Mouse (Mus musculus) hindbrain, embryonic 14.5 days (tissue): Measurements from ENCODE around the gene Pate4. TPM values are rescaled to one million over a fixed set of nuclear protein-coding genes. Genes with fewer than 3 reads are reported as not detected.
A peak's percentile ranks its signal among the peaks of the same experiment; 100 is the strongest.

ENCODE experiments used
- ATAC-seq: fragments of 200-750 bp; cut with Nextera tagmentation; 2 replicates; pipeline ENCODE4 v1.8.0; 2017; ENCODE audit warnings: moderate number of reproducible peaks, mild to moderate bottlenecking, moderate TSS enrichment, moderate library complexity; ENCODE audit not compliant: low FRiP score
- DNase-seq: peaks from one replicate; pipeline ENCODE4 v3.0.0-alpha.2; 2015; ENCODE audit warnings: low spot score
- H3K27ac ChIP-seq: fragments of 300-500 bp; sonication (generic); 2 replicates; pipeline ENCODE4 v1.5.1; 2014; ENCODE audit warnings: mild to moderate bottlenecking, moderate library complexity
- H3K27me3 ChIP-seq: fragments of 300-500 bp; sonication (generic); 2 replicates; pipeline ENCODE4 v1.6.1; 2014; ENCODE audit warnings: mild to moderate bottlenecking, low read length, mixed read lengths; ENCODE audit not compliant: control insufficient read depth, insufficient read depth
- H3K36me3 ChIP-seq: fragments of 300-500 bp; sonication (generic); replicated peaks from 2 replicates; pipeline ENCODE4 v1.6.1; 2014; ENCODE audit not compliant: control insufficient read depth, insufficient read depth
- H3K4me1 ChIP-seq: fragments of 300-500 bp; sonication (generic); replicated peaks from 2 replicates; pipeline ENCODE4 v1.6.1; 2014; ENCODE audit warnings: antibody characterized with exemption, low read length, mixed read lengths; ENCODE audit not compliant: control insufficient read depth, insufficient read depth
- H3K4me2 ChIP-seq: fragments of 300-500 bp; sonication (generic); replicated peaks from 2 replicates; pipeline ENCODE4 v1.6.1; 2014; ENCODE audit warnings: mild to moderate bottlenecking, moderate library complexity
- H3K4me3 ChIP-seq: fragments of 300-500 bp; sonication (generic); replicated peaks from 2 replicates; pipeline ENCODE4 v1.5.1; 2014; ENCODE audit warnings: mild to moderate bottlenecking, low read length
- H3K9ac ChIP-seq: fragments of 300-500 bp; sonication (generic); 2 replicates; pipeline ENCODE4 v1.6.1; 2014
- H3K9me3 ChIP-seq: fragments of 300-500 bp; sonication (generic); 2 replicates; pipeline ENCODE4 v1.6.1; 2016; ENCODE audit warnings: low read length; ENCODE audit not compliant: control insufficient read depth
- WGBS: fragments of 180-500 bp; shearing (Covaris S2); extraction: QIAGEN DNeasy Blood & Tissue Kit; methylation state at CpG from one replicate; pipeline ENCODE4 v1.1.7; 2014; 5-methylcytosine and 5-hydroxymethylcytosine counted together
- polyA plus RNA-seq: library from polyadenylated mRNA; unstranded; fragments of >200 nt; fragmentation: Nextera tagmentation; extraction: Ambion mirVana; gene quantifications from 2 replicates; pipeline ENCODE4 v1.2.1, GENCODE M21; 2014

Gene Pate4
- polyA plus RNA-seq, 1 experiment from 2014 or later = not detected

GRCm38 (mm10) chr9:35570663-35571062, 41.1 kb downstream of the Pate4 start:
- WGBS = 9% methylated on average over 5 of the region's 5 CpGs
- H3K9me3 ChIP-seq = no peaks in the 10 kb centered on the region
- no peak for DNase-seq
- ATAC-seq = no peak
- peaks cover 10% of the 10 kb centered on the region; the same call in 1 of the 2 replicates for H3K27me3 ChIP-seq
- no peak overlapping the region for H3K27ac ChIP-seq
- H3K4me2 ChIP-seq = peak overlapping the region; percentile 67
- H3K9ac ChIP-seq = peak overlapping the region; percentile 76
- peaks cover 9% of the 10 kb centered on the region for H3K4me1 ChIP-seq
- H3K4me3 ChIP-seq = peak overlapping the region; percentile 69
- H3K36me3 ChIP-seq = peaks cover 24% of the 10 kb centered on the region

- WGBS = under 1% methylated on average over 86 of the region's 86 CpGs
- H3K4me1 ChIP-seq = peaks cover 9% of the 10 kb centered on the region
- ATAC-seq (peak; percentile 98), DNase-seq (peak; percentile 96)
- H3K27ac ChIP-seq = peak within 1 kb of the TSS; percentile 87
- H3K36me3 ChIP-seq = peaks cover 32% of the 10 kb centered on the region
- no peaks in the 10 kb centered on the region for H3K9me3 ChIP-seq
- H3K4me3 ChIP-seq = peak within 1 kb of the TSS; percentile 69
- peak within 1 kb of the TSS; percentile 76 for H3K9ac ChIP-seq
- H3K4me2 ChIP-seq = peak within 1 kb of the TSS; percentile 67
- 0 out of 2 replicates have a peak, but pooled peaks cover 4% of the 10 kb centered on the region for H3K27me3 ChIP-seq
Observed at GRCm38 (mm10) chr9:35569571-35570534, 41.9 kb downstream of the Pate4 start, which contains the start of the genes Pate2 and Hyls1. Pate2 (plus strand) TSS chr9:35570284. Hyls1 (minus strand) TSS chr9:35570398.

GRCm38 (mm10) chr9:35567995-35568394, 43.7 kb downstream of the Pate4 start:
- Histone ChIP-seq H3K4me1 (peaks cover 5% of the 10 kb centered on the region), H3K36me3 (peaks cover 46% of the 10 kb centered on the region), H3K9me3 (no peaks in the 10 kb centered on the region), H3K4me2 (no peak overlapping the region), H3K4me3 (no peak overlapping the region), H3K27ac (no peak overlapping the region), H3K27me3 (no peaks in the 10 kb centered on the region), H3K9ac (no peak overlapping the region)
- DNase-seq = no peak
- no peak for ATAC-seq
- 87% methylated on average over 3 of the region's 3 CpGs for WGBS

GRCm38 (mm10) chr9:35564536-35565240, 47.1 kb downstream of the Pate4 start:
- peaks cover 13% of the 10 kb centered on the region for H3K4me1 ChIP-seq
- ATAC-seq (no peak), DNase-seq (no peak)
- no peak overlapping the region for H3K4me2 ChIP-seq
- no peaks in the 10 kb centered on the region for H3K27me3 ChIP-seq
- H3K27ac ChIP-seq = no peak overlapping the region
- H3K36me3 ChIP-seq = peaks cover 55% of the 10 kb centered on the region
- H3K4me3 ChIP-seq = no peak overlapping the region
- no peaks in the 10 kb centered on the region for H3K9me3 ChIP-seq
- WGBS = 95% methylated on average over 5 of the region's 5 CpGs
- no peak overlapping the region for H3K9ac ChIP-seq

- no peak overlapping the region for H3K4me3 ChIP-seq
- peaks cover 40% of the 10 kb centered on the region for H3K36me3 ChIP-seq
- no peak for DNase-seq
- H3K4me2 ChIP-seq = no peak overlapping the region
- WGBS = 91% methylated on average over 6 of the region's 6 CpGs
- H3K9ac ChIP-seq = no peak overlapping the region
- H3K4me1 ChIP-seq = peaks cover 16% of the 10 kb centered on the region
- no peaks in the 10 kb centered on the region for H3K9me3 ChIP-seq
- no peaks in the 10 kb centered on the region for H3K27me3 ChIP-seq
- no peak for ATAC-seq
- H3K27ac ChIP-seq = no peak overlapping the region
Observed at GRCm38 (mm10) chr9:35561583-35561982, 50.2 kb downstream of the Pate4 start.

GRCm38 (mm10) chr9:35561076-35561475, 50.7 kb downstream of the Pate4 start:
- no peak for ATAC-seq
- Histone ChIP-seq H3K27me3 (no peaks in the 10 kb centered on the region), H3K36me3 (peaks cover 35% of the 10 kb centered on the region), H3K27ac (no peak overlapping the region), H3K4me3 (no peak overlapping the region), H3K9ac (no peak overlapping the region), H3K4me1 (peaks cover 16% of the 10 kb centered on the region), H3K9me3 (no peaks in the 10 kb centered on the region), H3K4me2 (no peak overlapping the region)
- WGBS = 96% methylated on average over 11 of the region's 11 CpGs
- no peak for DNase-seq

- Histone ChIP-seq H3K27me3 (no peaks in the 10 kb centered on the region), H3K9me3 (no peaks in the 10 kb centered on the region), H3K36me3 (peaks cover 17% of the 10 kb centered on the region), H3K4me2 (peak overlapping the region; percentile 93), H3K9ac (peak overlapping the region; percentile 75), H3K27ac (peak overlapping the region; percentile 87), H3K4me3 (peak overlapping the region; percentile 55), H3K4me1 (peaks cover 16% of the 10 kb centered on the region)
- ATAC-seq (peak; percentile 88), DNase-seq (peak; percentile 95)
- WGBS = 2% methylated on average over 31 of the region's 31 CpGs
Observed at GRCm38 (mm10) chr9:35559009-35559890, 52.5 kb downstream of the Pate4 start.

GRCm38 (mm10) chr9:35558257-35559008, 53.3 kb downstream of the Pate4 start, which contains the start of the genes Ddx25 and Pus3:
Ddx25 (minus strand) TSS chr9:35558528.
Pus3 (plus strand) TSS chr9:35558595.
- peak within 1 kb of the TSS; percentile 93 for H3K4me2 ChIP-seq
- H3K36me3 ChIP-seq = peaks cover 13% of the 10 kb centered on the region
- peak within 1 kb of the TSS; percentile 55 for H3K4me3 ChIP-seq
- peak within 1 kb of the TSS; percentile 75 for H3K9ac ChIP-seq
- under 1% methylated on average over 59 of the region's 59 CpGs for WGBS
- peak; percentile 75 for DNase-seq
- H3K4me1 ChIP-seq = peaks cover 16% of the 10 kb centered on the region
- H3K27ac ChIP-seq = peak within 1 kb of the TSS; percentile 87
- H3K27me3 ChIP-seq = no peaks in the 10 kb centered on the region
- peak; percentile 87 for ATAC-seq
- H3K9me3 ChIP-seq = no peaks in the 10 kb centered on the region
